Mouse (Mus musculus) embryonic facial prominence, embryonic 13.5 days (tissue): ENCODE results near the gene Dnajc5g. TPM values are rescaled to one million over a fixed set of nuclear protein-coding genes. Genes with fewer than 3 reads are reported as not detected.
A peak's percentile ranks its signal among the peaks of the same experiment; 100 is the strongest.

Experiments used
- ATAC-seq: fragments of 200-750 bp; cut with Nextera tagmentation; 2 replicates; pipeline ENCODE4 v1.8.0; 2017; ENCODE audit warnings: low read depth; ENCODE audit not compliant: insufficient number of reproducible peaks, insufficient read depth, low FRiP score, low TSS enrichment
- H3K27ac ChIP-seq: fragments of 300-500 bp; sonication (generic); 2 replicates; pipeline ENCODE4 v1.5.1; 2015; ENCODE audit warnings: moderate library complexity, mild to moderate bottlenecking, inconsistent platforms
- H3K27me3 ChIP-seq: fragments of 300-500 bp; sonication (generic); 2 replicates; pipeline ENCODE4 v1.6.1; 2015; ENCODE audit warnings: mild to moderate bottlenecking, inconsistent platforms
- H3K36me3 ChIP-seq: fragments of 300-500 bp; sonication (generic); 2 replicates; pipeline ENCODE4 v1.6.1; 2015; ENCODE audit warnings: mild to moderate bottlenecking, inconsistent platforms
- H3K4me1 ChIP-seq: fragments of 300-500 bp; sonication (generic); 2 replicates; pipeline ENCODE4 v1.6.1; 2015; ENCODE audit warnings: inconsistent platforms
- H3K4me2 ChIP-seq: fragments of 300-500 bp; sonication (generic); 2 replicates; pipeline ENCODE4 v1.6.1; 2015; ENCODE audit warnings: moderate library complexity, mild to moderate bottlenecking, inconsistent platforms
- H3K4me3 ChIP-seq: fragments of 300-500 bp; sonication (generic); 2 replicates; pipeline ENCODE4 v1.5.1; 2015; ENCODE audit warnings: mild to moderate bottlenecking, inconsistent platforms
- H3K9ac ChIP-seq: fragments of 300-500 bp; sonication (generic); 2 replicates; pipeline ENCODE4 v1.6.1; 2015; ENCODE audit warnings: mild to moderate bottlenecking, inconsistent platforms
- H3K9me3 ChIP-seq: fragments of 300-500 bp; sonication (generic); 2 replicates; pipeline ENCODE4 v1.6.1; 2016; ENCODE audit warnings: inconsistent platforms
- WGBS: fragments of 180-500 bp; shearing (Covaris S2); methylation state at CpG from one replicate; pipeline ENCODE4 v1.1.7; 2015; ENCODE audit warnings: mixed read lengths; 5-methylcytosine and 5-hydroxymethylcytosine counted together
- polyA plus RNA-seq: library from polyadenylated mRNA; unstranded; fragments of >200 nt; fragmentation: Nextera tagmentation; extraction: Ambion mirVana; gene quantifications from 2 replicates; pipeline ENCODE4 v1.2.1, GENCODE M21; 2015

Gene Dnajc5g
- polyA plus RNA-seq, 1 experiment from 2014 or later: not detected

DNA sequence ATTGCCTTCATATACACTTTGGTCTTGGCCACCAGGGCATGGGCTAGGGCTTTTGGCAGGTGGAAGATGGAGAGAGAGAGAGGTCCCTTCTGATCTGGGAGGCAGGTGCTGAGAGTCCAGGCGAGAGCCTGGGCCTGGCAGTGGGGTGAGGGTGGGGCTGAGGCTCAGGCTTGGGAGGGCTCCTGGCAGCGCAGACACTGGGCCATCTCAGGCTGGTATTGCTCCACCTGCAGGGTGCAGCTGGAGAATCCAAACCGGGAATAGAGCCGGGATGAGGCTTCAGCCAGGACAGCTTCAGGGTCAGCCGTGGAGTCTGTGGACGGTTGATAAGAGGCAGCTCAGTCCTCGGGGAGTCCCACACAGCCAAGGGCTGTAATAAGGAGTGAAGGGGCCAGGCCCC, 19.5 kb upstream of the Dnajc5g start:
- Histone ChIP-seq H3K27ac (no peak overlapping the region), H3K9ac (no peak overlapping the region), H3K36me3 (no peaks in the 10 kb centered on the region), H3K9me3 (no peaks in the 10 kb centered on the region), H3K4me2 (no peak overlapping the region), H3K4me1 (no peaks in the 10 kb centered on the region), H3K27me3 (peaks cover 72% of the 10 kb centered on the region), H3K4me3 (no peak overlapping the region)
- no peak for ATAC-seq
- WGBS: 33% methylated on average over 7 of the region's 7 CpGs

- Histone ChIP-seq H3K4me1 (no peaks in the 10 kb centered on the region; the same call in 1 of the 2 replicates), H3K9me3 (no peaks in the 10 kb centered on the region), H3K27ac (no peak overlapping the region), H3K9ac (no peak overlapping the region), H3K4me3 (no peak overlapping the region), H3K27me3 (peaks cover 72% of the 10 kb centered on the region), H3K4me2 (no peak overlapping the region), H3K36me3 (no peaks in the 10 kb centered on the region)
- no peak for ATAC-seq
- 74% methylated on average over 2 of the region's 2 CpGs for WGBS
Observed at GRCm38 (mm10) chr5:31087131-31087530, 19.0 kb upstream of the Dnajc5g start.

GRCm38 (mm10) chr5:31092231-31092975, 13.7 kb upstream of the Dnajc5g start:
- ATAC-seq: no peak
- Histone ChIP-seq H3K9ac (peak overlapping the region; percentile 61), H3K4me1 (peaks cover 34% of the 10 kb centered on the region), H3K4me2 (peak overlapping the region; percentile 76), H3K36me3 (no peaks in the 10 kb centered on the region), H3K27me3 (peaks cover 100% of the 10 kb centered on the region), H3K27ac (no peak overlapping the region), H3K9me3 (no peaks in the 10 kb centered on the region), H3K4me3 (peak overlapping the region; percentile 47)
- WGBS: 3% methylated on average over 52 of the region's 53 CpGs

- peak; percentile 71 for ATAC-seq
Observed at GRCm38 (mm10) chr5:31093151-31094041, 12.7 kb upstream of the Dnajc5g start.

GRCm38 (mm10) chr5:31094100-31094798, 11.8 kb upstream of the Dnajc5g start:
- ATAC-seq: no peak

More at GRCm38 (mm10) chr5:31093151-31094041, 12.7 kb upstream of the Dnajc5g start:
- H3K4me3 ChIP-seq: peak overlapping the region; percentile 47
- H3K36me3 ChIP-seq: no peaks in the 10 kb centered on the region
- peak overlapping the region; percentile 61 for H3K9ac ChIP-seq
- H3K27me3 ChIP-seq: peaks cover 100% of the 10 kb centered on the region
- H3K4me1 ChIP-seq: peaks cover 34% of the 10 kb centered on the region
- no peaks in the 10 kb centered on the region for H3K9me3 ChIP-seq
- WGBS: under 1% methylated on average over 52 of the region's 54 CpGs
- H3K27ac ChIP-seq: no peak overlapping the region
- H3K4me2 ChIP-seq: peak overlapping the region; percentile 76

DNA sequence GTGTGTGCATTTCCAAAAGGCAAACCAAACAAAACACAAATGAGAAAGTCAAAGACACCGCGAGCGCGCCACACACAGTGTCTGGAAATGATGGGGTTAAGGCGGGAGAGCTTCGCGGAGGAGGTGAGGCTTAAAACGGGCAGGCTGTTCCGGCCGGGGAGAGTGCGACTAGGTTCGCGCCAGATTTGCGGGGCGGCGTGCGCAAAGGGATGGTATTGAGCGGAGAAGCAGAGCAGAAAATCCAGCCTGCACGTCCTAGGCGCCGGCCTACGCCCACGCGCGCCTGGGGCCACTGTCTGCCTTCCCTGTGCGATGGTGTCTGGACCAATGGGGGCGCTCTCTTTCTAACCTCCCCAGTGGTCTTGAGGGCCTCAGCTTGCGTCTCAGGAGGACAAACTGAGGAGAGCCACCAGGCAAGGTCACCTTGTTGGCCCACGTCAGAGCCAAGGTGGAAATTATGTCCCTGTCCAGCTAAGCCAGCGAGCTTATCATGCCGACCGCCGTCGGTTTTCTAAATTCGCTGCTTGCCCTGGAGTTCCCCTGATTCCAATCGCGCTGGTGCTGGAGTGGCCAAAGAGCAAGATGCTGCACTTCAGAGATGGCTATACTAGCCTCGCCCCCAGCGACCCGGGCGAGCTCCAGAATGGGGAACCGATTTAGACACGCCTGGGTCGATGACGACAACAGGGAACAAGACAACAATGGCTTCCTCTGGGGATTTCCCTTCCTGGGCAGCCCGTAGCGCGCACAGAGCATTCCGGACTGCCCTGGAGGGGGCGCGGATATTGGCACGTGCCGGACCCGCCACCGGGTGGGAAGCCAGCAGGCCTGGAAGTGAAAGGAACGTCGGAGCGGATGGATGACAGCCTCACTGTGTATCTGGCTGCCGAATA, 11.0 kb upstream of the Dnajc5g start:
- H3K27me3 ChIP-seq: peaks cover 100% of the 10 kb centered on the region
- H3K9ac ChIP-seq: 0 out of 2 replicates have a peak overlapping the region, but pooled peaks have one; percentile 12
- H3K27ac ChIP-seq: no peak overlapping the region
- H3K36me3 ChIP-seq: no peaks in the 10 kb centered on the region
- ATAC-seq: no peak
- WGBS: under 1% methylated on average over 59 of the region's 59 CpGs
- H3K4me2 ChIP-seq: peak overlapping the region; percentile 76
- H3K9me3 ChIP-seq: no peaks in the 10 kb centered on the region
- peak overlapping the region; percentile 47 for H3K4me3 ChIP-seq
- H3K4me1 ChIP-seq: peaks cover 34% of the 10 kb centered on the region

More at GRCm38 (mm10) chr5:31094100-31094798, 11.8 kb upstream of the Dnajc5g start:
- WGBS: 1% methylated on average over 29 of the region's 29 CpGs
- Histone ChIP-seq H3K9ac (no peak overlapping the region), H3K27me3 (peaks cover 100% of the 10 kb centered on the region), H3K9me3 (no peaks in the 10 kb centered on the region), H3K4me3 (peak overlapping the region; percentile 47), H3K4me1 (peaks cover 34% of the 10 kb centered on the region), H3K4me2 (peak overlapping the region; percentile 76), H3K27ac (no peak overlapping the region), H3K36me3 (no peaks in the 10 kb centered on the region)

GRCm38 (mm10) chr5:31095711-31096480, 10.2 kb upstream of the Dnajc5g start:
- no peak for ATAC-seq
- Histone ChIP-seq H3K4me1 (peaks cover 34% of the 10 kb centered on the region), H3K36me3 (no peaks in the 10 kb centered on the region), H3K9me3 (no peaks in the 10 kb centered on the region), H3K4me2 (peak overlapping the region; percentile 76), H3K9ac (no peak overlapping the region), H3K27ac (no peak overlapping the region), H3K4me3 (peak overlapping the region; percentile 47), H3K27me3 (peaks cover 94% of the 10 kb centered on the region)
- 19% methylated on average over 11 of the region's 11 CpGs for WGBS

DNA sequence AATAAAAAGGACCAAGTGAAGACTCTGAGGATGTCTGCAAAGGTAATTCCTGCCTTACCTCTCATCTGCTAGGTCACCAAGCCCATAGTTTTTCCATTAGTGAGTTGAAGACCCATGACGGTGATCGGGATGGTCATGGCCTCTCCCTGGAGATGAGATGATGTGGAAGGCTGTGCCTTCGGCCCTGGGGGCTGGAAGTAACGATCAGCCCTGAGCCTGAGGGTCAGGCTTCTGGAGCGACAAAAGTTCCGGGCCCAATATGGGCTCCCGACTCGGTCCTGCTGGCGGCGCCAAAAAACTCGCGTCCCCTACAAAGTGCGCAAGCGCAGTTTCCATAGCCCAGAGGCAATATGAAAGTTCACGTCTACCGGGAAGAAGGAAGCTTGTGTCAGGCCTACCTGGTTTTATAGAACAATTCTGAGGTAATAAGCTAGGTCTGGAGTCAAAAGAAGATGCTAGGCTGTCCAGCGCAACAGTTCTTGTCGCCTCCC, 2.0 kb downstream of the Dnajc5g start, which contains the start of gene Slc30a3:
Slc30a3 (minus strand) TSS at position 238 of the 491 bp plus-strand sequence.
- ATAC-seq: no peak

GRCm38 (mm10) chr5:31110781-31111180, 4.7 kb downstream of the Dnajc5g start:
- Histone ChIP-seq H3K27me3 (peaks cover 12% of the 10 kb centered on the region), H3K27ac (no peak overlapping the region), H3K9ac (no peak overlapping the region), H3K4me2 (no peak overlapping the region), H3K4me3 (no peak overlapping the region), H3K4me1 (no peaks in the 10 kb centered on the region), H3K9me3 (no peaks in the 10 kb centered on the region), H3K36me3 (no peaks in the 10 kb centered on the region)
- no peak for ATAC-seq
- 36% methylated on average over 7 of the region's 7 CpGs for WGBS

More for the DNA sequence above, 2.0 kb downstream of the Dnajc5g start, which contains the start of gene Slc30a3:
- H3K27ac ChIP-seq: no peak within 1 kb of the TSS
- H3K9me3 ChIP-seq: no peaks in the 10 kb centered on the region
- H3K36me3 ChIP-seq: no peaks in the 10 kb centered on the region
- H3K4me3 ChIP-seq: no peak within 1 kb of the TSS
- H3K4me1 ChIP-seq: no peaks in the 10 kb centered on the region
- peaks cover 25% of the 10 kb centered on the region for H3K27me3 ChIP-seq
- WGBS: 91% methylated on average over 18 of the region's 18 CpGs
- H3K9ac ChIP-seq: no peak within 1 kb of the TSS
- H3K4me2 ChIP-seq: no peak within 1 kb of the TSS

GRCm38 (mm10) chr5:31116354-31116753, 10.3 kb downstream of the Dnajc5g start, which contains the start of gene Trim54:
Gene Trim54 (plus strand): TSS chr5:31116712.
- Histone ChIP-seq H3K27me3 (peaks cover 9% of the 10 kb centered on the region), H3K4me1 (no peaks in the 10 kb centered on the region), H3K27ac (no peak within 1 kb of the TSS), H3K4me2 (no peak within 1 kb of the TSS), H3K4me3 (no peak within 1 kb of the TSS), H3K9ac (no peak within 1 kb of the TSS), H3K9me3 (no peaks in the 10 kb centered on the region), H3K36me3 (no peaks in the 10 kb centered on the region)
- WGBS: 39% methylated on average over 3 of the region's 3 CpGs
- no peak for ATAC-seq
